Mouse (Mus musculus) left cerebral cortex, postnatal 25 days (tissue): ENCODE data around the gene Hoxa3. TPM values are rescaled to one million over a fixed set of nuclear protein-coding genes. Genes with fewer than 3 reads are reported as not detected.

Experiments used
- DNase-seq, 2 experiments: peaks; one replicate each; pipeline ENCODE4 v3.0.0; 2022; ENCODE audit warnings: low spot score in 2 of 2, mixed read lengths in 1 of 2
- intact Hi-C: fragments of 180-260 bp; cut with DNase I; formaldehyde crosslinking; loops from one replicate; pipeline ENCODE4 v1.15.1; 2025
- total RNA-seq, 2 experiments: library from RNA; stranded (reverse); gene quantifications; 2 replicates each; pipeline ENCODE4 v1.2.3; 2021

Hoxa3 gene
- total RNA-seq, 2 experiments from 2014 or later = not detected

- intact Hi-C loops = no loop called here
- DNase-seq = no peak
Measured at GRCm38 (mm10) chr6:52247766-52248637, 34.9 kb upstream of the Hoxa3 start.

DNA sequence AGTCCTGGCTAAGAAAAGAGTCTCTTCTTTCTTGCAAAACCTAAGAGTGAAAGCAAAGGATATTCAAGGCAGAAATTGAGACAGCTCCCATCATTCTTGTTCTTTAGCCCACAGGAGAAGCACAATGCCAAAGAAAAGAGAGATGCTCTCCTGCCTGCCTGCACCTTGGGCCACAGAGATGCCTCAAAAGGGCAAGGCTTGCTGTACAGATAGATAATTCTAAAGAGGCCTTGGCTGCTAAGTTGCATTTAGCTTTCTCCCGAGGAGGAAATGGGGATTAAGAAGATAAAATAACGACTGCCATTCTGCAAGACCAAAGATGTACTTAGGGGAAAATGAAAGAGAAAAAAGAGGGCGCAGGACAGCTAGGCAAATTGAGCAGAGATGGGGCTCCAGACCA lies 33.8 kb upstream of the Hoxa3 start:
- intact Hi-C loops = no loop called here
- DNase-seq = no peak

DNA sequence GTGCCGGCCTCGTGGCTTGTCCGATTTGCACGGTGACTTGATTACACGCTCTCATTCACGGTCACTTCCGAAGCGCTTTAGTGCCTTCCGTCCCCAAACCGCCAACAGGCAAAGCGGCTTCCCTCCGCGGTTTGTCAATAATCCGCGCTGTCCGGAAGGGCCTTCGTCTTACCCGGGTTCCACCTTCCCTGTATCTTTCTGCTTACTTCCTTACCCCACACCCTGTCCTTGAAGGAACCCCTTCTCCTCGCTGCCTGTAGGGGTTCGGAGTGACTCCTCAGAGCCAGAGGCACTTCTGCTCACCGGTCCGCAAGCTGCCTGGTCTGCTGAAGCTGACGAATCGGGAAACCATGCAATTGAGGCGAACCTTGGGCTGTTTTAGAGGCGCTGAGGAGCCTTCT lies 33.3 kb upstream of the Hoxa3 start:
- no peak for DNase-seq
- intact Hi-C loops = no loop called here

- DNase-seq = no peak
- intact Hi-C loops = no loop called here
Measured at GRCm38 (mm10) chr6:52245757-52246142, 32.6 kb upstream of the Hoxa3 start, which contains the start of gene Hoxa11. TSS of gene Hoxa11 (minus strand) at chr6:52245810.

GRCm38 (mm10) chr6:52245040-52245756 lies 32.1 kb upstream of the Hoxa3 start:
- intact Hi-C loops = no loop called here

GRCm38 (mm10) chr6:52244471-52245039 lies 31.4 kb upstream of the Hoxa3 start:
- intact Hi-C loops = no loop called here
- DNase-seq = no peak

More at GRCm38 (mm10) chr6:52245040-52245756, 32.1 kb upstream of the Hoxa3 start:
- DNase-seq = no peak

DNA sequence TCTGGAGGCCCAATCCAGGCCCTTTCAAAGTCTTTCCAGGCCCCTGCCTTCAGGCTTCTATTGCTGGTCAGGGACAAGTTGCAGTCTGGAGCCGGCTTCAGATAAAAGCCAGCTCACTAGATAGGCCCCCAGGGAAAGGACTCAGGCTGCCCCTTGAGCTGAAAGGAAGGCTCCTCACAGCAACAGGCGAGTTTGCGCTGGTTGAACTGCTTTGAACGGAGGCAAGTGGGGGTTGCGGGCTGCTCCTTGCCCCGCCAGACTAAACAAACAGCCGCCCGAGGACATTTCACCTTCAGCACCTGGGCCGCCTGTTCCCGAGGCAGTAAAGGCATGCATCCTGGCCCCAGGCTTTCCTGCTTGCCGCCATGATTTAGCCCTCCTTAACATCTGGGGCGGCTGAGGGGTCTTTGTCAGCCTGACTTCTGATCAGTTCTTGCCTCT lies 30.6 kb upstream of the Hoxa3 start:
- intact Hi-C loops = no loop called here

GRCm38 (mm10) chr6:52242801-52243332 lies 29.7 kb upstream of the Hoxa3 start:
- no peak for DNase-seq
- intact Hi-C loops = no loop called here

More for the DNA sequence above, 30.6 kb upstream of the Hoxa3 start:
- no peak for DNase-seq

- intact Hi-C loops = no loop called here
- no peak for DNase-seq
Measured at GRCm38 (mm10) chr6:52241001-52241621, 28.0 kb upstream of the Hoxa3 start.

DNA sequence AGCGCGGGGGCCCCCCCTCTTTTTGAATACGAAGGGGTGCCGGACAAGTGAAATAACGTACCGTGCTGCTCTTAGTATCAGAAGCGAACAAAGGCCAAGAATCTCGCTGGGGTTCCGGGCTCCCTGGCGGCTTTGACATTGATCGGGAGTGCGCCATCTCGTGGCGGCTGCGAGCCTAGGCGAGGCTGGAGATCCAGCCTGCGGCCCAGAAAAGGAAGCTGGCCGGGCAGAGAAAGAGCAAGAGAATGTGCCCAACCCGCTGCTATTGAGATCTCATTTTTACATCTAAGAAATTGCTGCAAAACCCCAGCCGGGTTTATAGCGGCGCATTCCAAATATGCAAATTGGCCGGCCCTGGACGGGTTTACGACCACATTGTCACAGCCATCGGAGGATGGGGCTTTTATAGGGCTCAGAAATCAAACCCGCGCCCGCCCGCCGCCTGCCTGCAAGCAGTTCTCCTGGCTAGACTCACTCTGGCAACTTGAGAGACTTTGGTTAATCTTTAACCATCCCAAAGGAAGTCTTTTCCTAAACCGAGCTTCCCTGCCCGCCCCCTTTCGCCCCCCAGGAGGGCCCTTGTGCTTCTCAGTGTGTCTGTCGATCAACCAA lies 27.4 kb upstream of the Hoxa3 start, which contains the start of gene Hoxa10:
Hoxa10 (minus strand) TSS at position 466 of the 612 bp plus-strand sequence.
- DNase-seq = no peak
- intact Hi-C loops = no loop called here

- DNase-seq = no peak
- intact Hi-C loops = no loop called here
Measured at GRCm38 (mm10) chr6:52239625-52240388, 26.7 kb upstream of the Hoxa3 start.

DNA sequence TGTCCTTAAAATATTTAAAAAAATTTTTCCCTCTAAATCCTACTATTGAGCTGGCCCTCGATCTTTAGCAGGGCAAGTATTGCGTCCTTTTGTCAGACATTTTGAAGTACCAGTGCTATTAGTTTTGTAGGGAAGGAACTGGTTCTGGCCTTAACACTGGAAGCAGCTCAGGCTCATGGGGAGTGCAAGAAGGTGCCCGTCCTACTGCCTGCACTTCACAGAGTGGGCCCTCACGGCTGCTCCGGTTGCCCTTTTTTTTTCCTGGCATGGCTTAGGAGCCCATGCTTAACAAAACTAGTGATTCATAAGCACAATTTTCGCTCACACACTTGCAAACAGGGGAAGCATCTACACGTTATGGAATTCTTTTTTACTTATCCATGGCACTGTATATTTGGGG lies 25.8 kb upstream of the Hoxa3 start:
- DNase-seq = no peak
- intact Hi-C loops = no loop called here

DNA sequence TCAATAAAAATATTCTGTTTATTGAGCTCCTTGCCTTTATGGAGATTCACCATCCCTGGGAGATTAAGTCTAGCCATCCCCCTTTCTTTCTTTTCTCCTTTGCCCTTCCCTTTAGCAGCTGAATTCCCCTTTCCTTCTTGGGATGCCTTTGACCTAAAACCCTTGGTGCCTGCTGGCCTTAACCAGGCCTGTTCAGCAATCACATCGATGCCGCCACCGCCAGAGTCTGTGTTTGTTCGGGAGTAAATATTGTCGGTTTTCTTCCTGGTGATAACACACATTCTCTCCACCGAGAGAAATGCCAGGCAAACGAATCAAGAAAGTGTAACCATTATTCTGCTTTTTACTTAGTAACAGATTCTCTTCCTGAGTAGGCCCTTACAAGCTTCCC lies 25.0 kb upstream of the Hoxa3 start:
- DNase-seq = no peak
- intact Hi-C loops = no loop called here

GRCm38 (mm10) chr6:52237346-52238154 lies 24.4 kb upstream of the Hoxa3 start:
- DNase-seq = no peak
- intact Hi-C loops = no loop called here

GRCm38 (mm10) chr6:52236806-52237205 lies 23.7 kb upstream of the Hoxa3 start:
- no peak for DNase-seq
- intact Hi-C loops = no loop called here

GRCm38 (mm10) chr6:52235866-52236265 lies 22.7 kb upstream of the Hoxa3 start:
- intact Hi-C loops = no loop called here

DNA sequence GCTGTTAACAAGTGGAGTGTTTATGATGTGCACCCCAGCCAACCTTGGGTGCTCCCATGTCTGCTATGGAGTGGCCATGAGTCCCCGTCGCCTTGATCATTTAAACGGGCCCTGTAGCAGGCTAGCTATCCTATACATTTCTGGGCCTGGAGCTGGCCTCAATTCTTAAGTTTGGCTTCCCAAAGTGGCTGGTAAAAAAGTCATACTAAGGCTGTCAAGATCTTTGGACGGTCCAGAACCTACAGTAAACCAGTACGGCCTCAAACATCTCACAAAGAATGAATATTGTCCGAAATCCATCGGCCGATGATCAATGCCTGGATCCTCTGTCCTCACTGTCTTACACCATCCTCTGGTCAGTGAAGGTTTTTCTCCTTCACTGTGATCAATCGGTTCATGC lies 22.1 kb upstream of the Hoxa3 start:
- intact Hi-C loops = no loop called here
- no peak for DNase-seq

More at GRCm38 (mm10) chr6:52235866-52236265, 22.7 kb upstream of the Hoxa3 start:
- no peak for DNase-seq
